Mouse (Mus musculus) spleen, adult 2 months (tissue): ENCODE results near the gene Mettl7a2. TPM values are rescaled to one million over a fixed set of nuclear protein-coding genes. Genes with fewer than 3 reads are reported as not detected.

Source experiments
- DNase-seq, 2 experiments: peaks; one replicate each; pipeline versions ENCODE4 v3.0.0 to v3.0.0-alpha.2; 2012 to 2021; ENCODE audit warnings: low spot score in 2 of 2, low read depth in 1 of 2
- H3K27ac ChIP-seq: fragments of 200-500 bp; 2 replicates; pipeline ENCODE4 v1.5.1; 2012; ENCODE audit warnings: low read length, inconsistent platforms; ENCODE audit not compliant: insufficient read depth
- H3K27me3 ChIP-seq: fragments of 200-500 bp; 2 replicates; pipeline ENCODE4 v1.6.1; 2012; ENCODE audit warnings: mild to moderate bottlenecking, moderate library complexity, low read length, inconsistent platforms; ENCODE audit not compliant: control insufficient read depth, insufficient read depth
- H3K36me3 ChIP-seq: fragments of 200-500 bp; 2 replicates; pipeline ENCODE4 v1.6.1; 2012; ENCODE audit warnings: mild to moderate bottlenecking, low read length, inconsistent platforms; ENCODE audit not compliant: control insufficient read depth, insufficient read depth
- H3K4me1 ChIP-seq: fragments of 200-500 bp; 2 replicates; pipeline ENCODE4 v1.6.1; 2011; ENCODE audit warnings: inconsistent platforms; ENCODE audit not compliant: control insufficient read depth, insufficient read depth, insufficient read length
- H3K4me3 ChIP-seq: fragments of 200-500 bp; 2 replicates; pipeline ENCODE4 v1.5.1; 2011; ENCODE audit warnings: mild to moderate bottlenecking, inconsistent platforms; ENCODE audit not compliant: insufficient read depth, insufficient read length; ENCODE audit errors: extremely low read depth
- CTCF ChIP-seq: fragments of 200-500 bp; IDR thresholded peaks from 2 replicates; pipeline ENCODE4 v1.5.1; 2011; ENCODE audit warnings: mild to moderate bottlenecking, inconsistent platforms; ENCODE audit not compliant: insufficient read depth, insufficient read length, insufficient replicate concordance; ENCODE audit errors: extremely low read depth
- POLR2A ChIP-seq: fragments of 200-500 bp; IDR thresholded peaks from 2 replicates; pipeline ENCODE4 v1.6.1; 2011; ENCODE audit warnings: low read depth, low read length, inconsistent platforms
- WGBS: fragments of 180-500 bp; shearing (Covaris S2); methylation state at CpG from one replicate; pipeline ENCODE4 v1.1.7; 2018; 5-methylcytosine and 5-hydroxymethylcytosine counted together
- polyA plus RNA-seq: library from polyadenylated mRNA; depleted of rRNA; stranded (reverse); fragments of >200 nt; gene quantifications from 2 replicates; pipeline ENCODE4 v1.2.3, GENCODE M21; 2012

Gene Mettl7a2
- polyA plus RNA-seq, 1 experiment = not detected

DNA sequence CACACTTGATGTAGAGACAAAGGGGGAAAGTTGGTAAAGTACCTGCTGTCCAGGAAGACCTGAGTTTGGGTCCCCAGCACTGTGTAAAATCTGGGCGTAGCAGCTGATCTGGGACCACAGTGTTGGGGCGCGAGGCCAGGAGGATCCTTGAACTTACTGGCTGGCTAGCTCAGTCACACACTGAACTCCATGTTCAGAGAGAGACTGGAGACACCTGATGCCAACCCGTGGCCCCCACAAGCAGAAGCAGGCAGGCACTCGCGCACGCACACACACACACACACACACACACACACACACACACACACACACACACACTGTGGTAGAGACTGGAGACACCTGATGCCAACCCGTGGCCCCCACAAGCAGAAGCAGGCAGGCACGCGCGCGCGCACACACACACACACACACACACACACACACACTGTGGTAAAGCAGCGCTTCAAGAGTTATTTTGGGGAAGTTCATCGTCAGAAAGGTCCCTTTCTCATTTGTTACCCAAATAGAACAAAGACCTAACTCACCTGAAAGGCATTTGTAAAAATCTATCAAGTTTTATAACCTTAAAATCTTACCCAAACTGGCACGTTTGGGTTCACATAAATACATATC, 35.3 kb downstream of the Mettl7a2 start:
- Histone ChIP-seq H3K36me3 (no peaks in the 10 kb centered on the region), H3K27me3 (no peaks in the 10 kb centered on the region), H3K4me1 (peaks cover 9% of the 10 kb centered on the region), H3K27ac (no peak overlapping the region), H3K4me3 (no peak overlapping the region)
- DNase-seq = peak; percentile 7 to 30
- WGBS = 18% methylated on average over 16 of the region's 16 CpGs
- TF ChIP-seq POLR2A (no peak), CTCF (no peak)

DNA sequence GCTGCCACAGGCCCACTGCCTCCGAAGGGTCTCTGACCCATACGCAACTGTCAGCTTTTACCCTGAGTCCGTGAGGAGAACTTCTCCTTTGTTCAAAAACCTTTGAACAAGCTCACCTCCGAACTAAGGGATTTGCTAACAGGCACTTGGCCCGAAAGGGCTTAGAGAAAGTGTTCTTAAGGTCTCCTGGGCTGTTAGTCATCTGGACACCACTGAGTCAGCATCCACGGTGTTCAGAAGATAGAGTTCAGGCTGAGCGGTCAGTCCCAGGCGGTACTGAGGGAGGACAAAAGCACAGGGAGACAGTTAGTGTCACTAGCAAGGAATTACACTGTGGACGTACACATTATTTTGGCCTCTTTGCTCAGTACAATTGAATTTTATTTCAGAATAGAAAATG, 35.9 kb downstream of the Mettl7a2 start:
- Histone ChIP-seq H3K27ac (no peak overlapping the region), H3K27me3 (no peaks in the 10 kb centered on the region), H3K36me3 (peaks cover 4% of the 10 kb centered on the region), H3K4me3 (no peak overlapping the region), H3K4me1 (peaks cover 9% of the 10 kb centered on the region)
- TF ChIP-seq CTCF (no peak), POLR2A (no peak)
- 83% methylated on average over 9 of the region's 9 CpGs for WGBS
- no peak for DNase-seq

DNA sequence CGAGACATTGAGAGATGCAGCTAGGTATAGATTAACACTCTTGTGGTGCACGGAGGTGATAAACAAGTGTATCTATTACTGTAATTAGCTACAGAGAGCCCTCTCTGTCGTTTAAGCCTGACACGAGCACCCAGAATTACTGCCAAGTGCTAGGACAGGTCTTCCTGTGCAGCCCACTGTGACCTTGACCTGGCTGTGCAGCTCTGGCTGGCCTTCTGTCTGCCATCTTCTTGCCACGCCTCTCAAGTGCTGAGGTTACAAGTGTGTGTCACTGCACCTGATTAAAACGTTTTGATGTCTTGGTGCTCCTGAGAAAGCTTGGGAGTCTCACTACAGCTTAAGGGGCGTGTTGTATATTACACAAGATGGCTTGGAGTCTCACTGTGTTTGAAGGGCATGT, 38.1 kb downstream of the Mettl7a2 start:
- H3K4me3 ChIP-seq = no peak overlapping the region
- no peak overlapping the region for H3K27ac ChIP-seq
- WGBS = 70% methylated on average over 7 of the region's 7 CpGs
- DNase-seq = no peak
- peaks cover 9% of the 10 kb centered on the region for H3K36me3 ChIP-seq
- no peak for TF ChIP-seq POLR2A
- TF ChIP-seq CTCF = no peak
- H3K4me1 ChIP-seq = peaks cover 9% of the 10 kb centered on the region
- H3K27me3 ChIP-seq = no peaks in the 10 kb centered on the region

DNA sequence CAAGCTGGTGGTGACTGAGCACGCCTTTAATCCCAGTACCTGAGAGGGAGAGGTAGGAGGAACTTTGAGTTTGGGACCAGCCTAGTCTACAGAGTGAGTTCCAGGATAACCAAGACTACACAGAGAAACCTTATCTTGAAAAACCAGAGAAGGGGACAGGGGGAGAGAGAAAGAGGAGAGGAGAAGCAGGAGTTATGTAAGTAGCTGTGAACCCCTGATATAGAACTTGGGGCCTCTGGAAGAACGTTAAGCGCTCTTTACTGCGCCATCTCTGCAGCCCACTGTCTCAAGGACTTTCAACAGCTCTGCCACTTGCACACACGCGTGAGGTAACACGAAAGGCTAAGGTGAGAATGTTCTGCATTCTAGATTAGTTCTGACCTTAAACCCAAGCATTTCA, 38.6 kb downstream of the Mettl7a2 start:
- H3K36me3 ChIP-seq = peaks cover 9% of the 10 kb centered on the region
- 73% methylated on average over 7 of the region's 7 CpGs for WGBS

DNA sequence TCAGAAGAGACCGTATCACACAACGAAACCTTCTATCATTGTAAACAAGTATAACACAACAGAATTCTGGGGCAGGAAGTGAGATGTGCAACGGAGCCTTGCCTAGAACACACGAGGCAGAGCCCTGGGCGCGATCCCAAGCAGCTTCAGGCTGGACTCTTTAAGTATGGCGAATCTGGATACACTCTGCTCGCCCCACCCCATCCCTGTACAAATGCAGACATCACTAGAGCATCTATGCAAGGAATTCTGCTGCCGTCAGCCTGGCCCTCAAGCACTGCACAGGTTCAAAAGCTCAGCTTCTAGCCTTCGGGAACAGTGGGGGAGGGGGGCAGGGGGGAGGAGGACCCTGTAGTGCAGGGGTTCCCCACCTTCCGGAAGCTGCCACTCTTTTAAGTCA, 40.0 kb downstream of the Mettl7a2 start:
- H3K36me3 ChIP-seq = peaks cover 14% of the 10 kb centered on the region
- H3K27ac ChIP-seq = no peak overlapping the region
- TF ChIP-seq POLR2A = no peak
- peaks cover 7% of the 10 kb centered on the region for H3K4me1 ChIP-seq
- 89% methylated on average over 11 of the region's 11 CpGs for WGBS
- H3K4me3 ChIP-seq = no peak overlapping the region
- DNase-seq = no peak
- no peaks in the 10 kb centered on the region for H3K27me3 ChIP-seq

More for the DNA sequence above, 38.6 kb downstream of the Mettl7a2 start:
- Histone ChIP-seq H3K27ac (no peak overlapping the region), H3K4me1 (peaks cover 9% of the 10 kb centered on the region), H3K27me3 (no peaks in the 10 kb centered on the region), H3K4me3 (no peak overlapping the region)
- TF ChIP-seq POLR2A = no peak
- no peak for TF ChIP-seq CTCF
- no peak for DNase-seq

DNA sequence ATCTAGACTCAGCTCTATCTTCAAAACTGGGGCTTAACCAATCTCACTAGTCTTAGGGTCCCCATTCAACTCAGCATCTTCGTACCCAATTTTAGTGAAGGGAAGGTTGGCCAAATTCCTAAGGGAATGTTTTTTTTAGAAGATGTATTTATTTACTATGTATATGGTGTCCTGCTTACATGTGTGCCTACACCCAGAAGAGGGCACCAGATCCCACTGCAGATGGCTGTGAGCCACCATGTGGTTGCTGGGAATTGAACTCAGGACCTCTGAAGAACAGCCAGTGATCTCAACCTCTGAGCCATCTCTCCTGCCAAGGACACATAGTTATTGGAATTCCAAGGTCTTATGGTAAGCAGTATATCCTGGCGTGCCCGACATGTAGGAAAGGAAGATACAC, 42.6 kb downstream of the Mettl7a2 start:
- TF ChIP-seq CTCF (no peak), POLR2A (no peak)
- DNase-seq = no peak
- Histone ChIP-seq H3K27me3 (no peaks in the 10 kb centered on the region), H3K27ac (no peak overlapping the region), H3K36me3 (peaks cover 26% of the 10 kb centered on the region), H3K4me1 (no peaks in the 10 kb centered on the region), H3K4me3 (no peak overlapping the region)
- WGBS = 93% methylated on average over 3 of the region's 3 CpGs

DNA sequence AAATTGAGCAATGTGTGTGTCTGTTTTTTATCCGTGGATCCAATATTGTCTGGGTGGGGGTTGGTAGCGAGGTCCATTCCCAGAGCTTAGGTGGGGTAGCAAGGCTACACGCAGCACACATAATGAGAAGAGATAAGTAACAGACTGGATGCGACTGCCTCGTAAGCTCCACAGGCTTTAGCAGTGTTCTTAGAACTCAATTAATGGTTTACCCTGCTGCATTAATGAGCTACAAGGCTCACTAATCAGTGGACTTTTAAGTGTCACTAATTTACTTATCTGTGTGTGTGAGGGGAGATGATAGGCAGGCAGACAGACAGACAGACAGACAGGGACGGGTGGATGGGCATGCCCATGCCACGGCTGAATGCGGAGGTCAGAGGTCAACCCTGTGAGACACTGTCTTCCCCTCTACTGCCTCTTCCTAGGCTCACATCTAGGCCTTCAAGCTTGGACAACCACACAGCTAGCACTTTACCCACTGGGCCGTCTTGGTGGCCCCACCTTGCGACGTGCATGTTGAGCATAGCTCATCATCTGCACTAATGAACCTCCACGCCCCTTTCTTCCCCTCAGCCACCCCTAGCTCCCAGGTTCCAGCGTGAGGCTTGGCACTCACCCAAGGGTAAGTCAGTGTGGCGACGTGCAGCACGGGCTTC, 47.7 kb downstream of the Mettl7a2 start:
- Histone ChIP-seq H3K27me3 (no peaks in the 10 kb centered on the region), H3K36me3 (peaks cover 39% of the 10 kb centered on the region), H3K4me1 (no peaks in the 10 kb centered on the region), H3K27ac (no peak overlapping the region), H3K4me3 (no peak overlapping the region)
- WGBS = 91% methylated on average over 16 of the region's 16 CpGs
- TF ChIP-seq CTCF (no peak), POLR2A (no peak)
- no peak for DNase-seq
